Comparison of ENCODE assay signal across 8 mouse cellular contexts in the genomic region with DNA sequence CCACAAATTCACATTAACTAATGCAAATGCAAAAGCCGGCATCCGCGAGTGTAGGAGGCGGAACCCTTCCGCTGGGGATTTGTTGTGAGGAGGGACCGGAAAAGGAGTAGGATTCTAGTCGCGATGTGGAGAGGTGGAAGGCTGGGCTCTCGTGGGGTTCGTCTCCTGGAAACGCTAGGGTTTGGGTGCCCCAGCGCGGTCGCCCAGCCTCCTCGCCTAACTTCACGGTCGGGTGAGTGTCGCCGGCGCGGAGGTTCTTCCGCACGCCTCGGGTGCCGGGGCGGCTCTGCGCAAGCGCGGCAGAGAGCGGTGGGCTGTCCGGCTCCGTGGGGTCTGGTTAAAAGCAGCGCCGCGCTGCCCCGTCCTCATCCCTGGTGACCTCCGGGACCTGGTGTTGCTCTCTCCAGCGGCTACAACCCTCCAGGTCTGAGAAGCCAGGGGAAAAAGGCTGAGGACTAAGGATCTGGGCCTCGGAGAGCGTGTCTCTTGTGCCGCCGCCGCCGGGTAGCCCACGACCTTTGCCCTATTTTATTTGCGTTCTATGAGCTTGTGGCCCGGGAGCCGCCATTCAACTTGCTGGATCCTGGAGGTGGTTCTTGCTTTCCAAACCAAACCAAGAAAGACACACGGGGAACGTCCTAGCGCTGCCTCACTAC. TPM values are rescaled to one million over a fixed set of nuclear protein-coding genes. Genes with fewer than 3 reads are reported as not detected.
DNase-seq lines count a peak whose midpoint lies in the region; ATAC-seq lines count a peak whose summit lies in the region.

A gene (plus strand): TSS at position 109 of the 656 bp plus-strand sequence.

- intact Hi-C loops in gastrocnemius, postnatal 14 days (cut with DNase I; ENCODE audit: low total_unique reads) = no loop called here
- intact Hi-C loops in left cerebral cortex, postnatal 10 days (cut with DNase I) = loop anchor here (5.0 to 10.0 kb wide), 3 partner anchors 53 to 115 kb away; a partner anchor contains a TSS

- DNase-seq in adipocyte (ENCODE audit: low spot score) = peak; percentile 84
- DNase-seq in embryo, embryonic 10 days (ENCODE audit: low spot score) = peak; percentile 82
- peak; percentile 66 for DNase-seq in gastrocnemius, postnatal 14 days
- peak; percentile 82 to 86 for DNase-seq in left cerebral cortex, postnatal 10 days (ENCODE audit: extremely low spot score in 1 of 2, low spot score in 2 of 2)
- peak; percentile 84 for DNase-seq in right cerebral cortex, postnatal 25 days
- peak; percentile 74 to 75 for DNase-seq in urinary bladder, postnatal 4 days (ENCODE audit: low spot score in 2 of 2)

- peak; percentile 88 for ATAC-seq in inflammation-experienced regulatory T-cells, adult 6 months
- ATAC-seq in megakaryocyte-erythroid progenitor cell, adult 5-6 weeks (replicated peaks; ENCODE audit: low FRiP score, low TSS enrichment, poor library complexity, severe bottlenecking) = peak; percentile 88

RNA-seq across cellular contexts. Expression of the gene that starts here (rescaled TPM):
- 10 to 100 TPM; 14.3 to 16.7 TPM for total RNA-seq in gastrocnemius, postnatal 14 days (2021)
- 10 to 100 TPM; 13.4 to 14.4 (median 13.5) TPM for polyA plus RNA-seq in inflammation-experienced regulatory T-cells, adult 6 months (2017; shearing (Covaris generic))
- total RNA-seq in left cerebral cortex, postnatal 10 days (2021) = 10 to 100 TPM; 13.6 to 13.9 TPM
- total RNA-seq in megakaryocyte-erythroid progenitor cell, adult 5-6 weeks (2014; fragmentation: Nextera tagmentation) = 8.7 and 15.1 TPM in 2 replicates
- total RNA-seq in megakaryocyte-erythroid progenitor cell, adult 5-6 weeks (2017) = 19.5 and 28.8 TPM in 2 replicates

Comparison
In these comparisons a context has a peak if more than half of its experiments do, and no peak if none do; other contexts are left out.
1. Peak in every context shown above with its lines: DNase-seq and ATAC-seq.